Mouse (Mus musculus) brain, embryonic 14.5 days (tissue): ENCODE measurements around the gene Stard3. TPM values are rescaled to one million over a fixed set of nuclear protein-coding genes. Genes with fewer than 3 reads are reported as not detected.
A peak's percentile ranks its signal among the peaks of the same experiment; 100 is the strongest.

Experiments used
- DNase-seq: peaks from one replicate; pipeline ENCODE4 v3.0.0-alpha.2; 2011; ENCODE audit warnings: low read depth
- CTCF ChIP-seq: fragments of 200-500 bp; IDR thresholded peaks from 2 replicates; pipeline ENCODE4 v1.5.1; 2012; ENCODE audit warnings: inconsistent platforms, mild to moderate bottlenecking, moderate library complexity, borderline replicate concordance; ENCODE audit not compliant: insufficient read depth, insufficient read length; ENCODE audit errors: extremely low read depth
- POLR2A ChIP-seq: fragments of 200-500 bp; IDR thresholded peaks from 2 replicates; pipeline ENCODE4 v1.6.1; 2012; ENCODE audit warnings: mild to moderate bottlenecking, inconsistent platforms, borderline replicate concordance; ENCODE audit not compliant: poor library complexity, insufficient read depth, insufficient read length, severe bottlenecking; ENCODE audit errors: extremely low read depth
- polyA plus RNA-seq: library from polyadenylated mRNA; depleted of rRNA; stranded (reverse); fragments of >200 nt; gene quantifications from 2 replicates; pipeline ENCODE4 v1.2.3, GENCODE M21; 2012

Stard3 gene
- polyA plus RNA-seq, 1 experiment, result 66.1 TPM

GRCm38 (mm10) chr11:98322159-98322558 is 36.0 kb upstream of the Stard3 start:
- TF ChIP-seq POLR2A, result no peak
- TF ChIP-seq CTCF, result no peak
- DNase-seq, result no peak

- TF ChIP-seq POLR2A (no peak), CTCF (no peak)
- DNase-seq, result peak; percentile 65
These were observed 34.9 kb upstream of the Stard3 start for GRCm38 (mm10) chr11:98323136-98323866.

GRCm38 (mm10) chr11:98323933-98324332 is 34.2 kb upstream of the Stard3 start:
- TF ChIP-seq POLR2A (no peak), CTCF (no peak)
- DNase-seq, result peak; percentile 35

GRCm38 (mm10) chr11:98325191-98325820 is 32.9 kb upstream of the Stard3 start:
- DNase-seq, result no peak
- TF ChIP-seq POLR2A (no peak), CTCF (no peak)

GRCm38 (mm10) chr11:98325821-98326218 is 32.3 kb upstream of the Stard3 start:
- TF ChIP-seq POLR2A, result no peak
- TF ChIP-seq CTCF, result no peak
- peak; percentile 47 for DNase-seq

GRCm38 (mm10) chr11:98326741-98327135 is 31.4 kb upstream of the Stard3 start:
- no peak for TF ChIP-seq POLR2A
- TF ChIP-seq CTCF, result no peak
- DNase-seq, result no peak

GRCm38 (mm10) chr11:98327136-98328030 is 30.8 kb upstream of the Stard3 start:
- DNase-seq, result peak; percentile 47
- no peak for TF ChIP-seq POLR2A

GRCm38 (mm10) chr11:98328031-98328370 is 30.2 kb upstream of the Stard3 start:
- TF ChIP-seq CTCF, result no peak
- no peak for TF ChIP-seq POLR2A
- peak; percentile 44 for DNase-seq

- peak; percentile 52 for DNase-seq
- no peak for TF ChIP-seq POLR2A
- no peak for TF ChIP-seq CTCF
These were observed 29.6 kb upstream of the Stard3 start for GRCm38 (mm10) chr11:98328371-98329069.

GRCm38 (mm10) chr11:98329081-98329959 is 28.8 kb upstream of the Stard3 start, which contains the start of gene Neurod2:
Gene Neurod2 (minus strand): TSS chr11:98329648.
- peak; percentile 96 for DNase-seq
- peak; percentile 15; the same call in 1 of the 2 replicates for TF ChIP-seq POLR2A
- TF ChIP-seq CTCF, result no peak
